Mouse (Mus musculus) embryonic fibroblast, embryonic 13.5 days (primary cell): ENCODE results near the gene Zfc3h1. TPM values are rescaled to one million over a fixed set of nuclear protein-coding genes. Genes with fewer than 3 reads are reported as not detected.

Experiments
- H3K27ac ChIP-seq: 2 replicates; pipeline ENCODE4 v1.5.1; 2012; ENCODE audit warnings: low read length, control low read depth, inconsistent platforms; ENCODE audit not compliant: insufficient read depth
- H3K4me1 ChIP-seq: 2 replicates; pipeline ENCODE4 v1.6.1; 2011; ENCODE audit warnings: low read length; ENCODE audit not compliant: control insufficient read depth, insufficient read depth
- H3K4me3 ChIP-seq: 2 replicates; pipeline ENCODE4 v1.5.1; 2011; ENCODE audit warnings: mild to moderate bottlenecking, control low read depth, low read length; ENCODE audit not compliant: insufficient read depth
- CTCF ChIP-seq: IDR thresholded peaks from 2 replicates; pipeline ENCODE4 v1.5.1; 2011; ENCODE audit warnings: mild to moderate bottlenecking, control low read depth, low read length, moderate library complexity, borderline replicate concordance; ENCODE audit not compliant: insufficient read depth
- POLR2A ChIP-seq: IDR thresholded peaks from 2 replicates; pipeline ENCODE4 v1.6.1; 2011; ENCODE audit warnings: low read depth, mild to moderate bottlenecking, control low read depth, low read length, moderate library complexity
- polyA plus RNA-seq: library from polyadenylated mRNA; stranded (reverse); fragments of >200 nt; gene quantifications from 2 replicates; pipeline ENCODE4 v1.2.4, GENCODE M21; 2011; ENCODE audit warnings: low read depth; ENCODE audit not compliant: missing spikeins, insufficient read length

The Zfc3h1 gene
- polyA plus RNA-seq, 1 experiment, result 120 TPM

- H3K4me1 ChIP-seq, result no peaks in the 10 kb centered on the region
- no peak overlapping the region for H3K4me3 ChIP-seq
- H3K27ac ChIP-seq, result no peak overlapping the region
- TF ChIP-seq CTCF (no peak), POLR2A (no peak)
Observed at GRCm38 (mm10) chr10:115473213-115473961, 88.6 kb downstream of the Zfc3h1 start.

DNA sequence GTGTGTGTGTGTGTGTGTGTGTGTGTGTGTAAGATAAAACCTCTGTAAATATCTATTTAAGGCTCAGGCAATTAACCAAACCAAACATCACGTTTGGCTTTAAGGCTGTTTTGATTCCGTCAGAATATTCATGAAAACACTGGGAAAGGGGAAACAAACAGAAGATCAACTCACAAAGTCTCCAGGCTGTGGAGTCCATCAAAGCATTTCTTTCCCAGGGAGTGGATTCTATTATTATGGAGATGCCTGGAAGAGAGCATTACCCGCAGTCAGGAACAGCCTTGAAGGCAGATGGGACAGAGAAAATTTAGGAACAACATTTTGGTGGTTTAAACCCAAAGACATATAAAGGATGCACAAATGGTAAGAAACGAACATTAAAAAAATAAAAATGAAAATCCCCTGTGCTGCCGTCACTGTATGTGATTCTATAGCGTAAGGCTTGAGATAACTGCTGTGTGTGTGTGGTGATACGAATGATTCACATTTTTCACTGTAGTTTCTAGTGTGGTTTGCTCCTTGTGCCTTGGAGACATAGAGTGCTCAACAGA lies 90.3 kb downstream of the Zfc3h1 start:
- Histone ChIP-seq H3K4me1 (no peaks in the 10 kb centered on the region), H3K27ac (no peak overlapping the region), H3K4me3 (no peak overlapping the region)
- TF ChIP-seq CTCF (no peak), POLR2A (no peak)

GRCm38 (mm10) chr10:115476506-115476905 lies 91.7 kb downstream of the Zfc3h1 start:
- Histone ChIP-seq H3K27ac (no peak overlapping the region), H3K4me3 (no peak overlapping the region), H3K4me1 (no peaks in the 10 kb centered on the region)
- TF ChIP-seq POLR2A (no peak), CTCF (no peak)

DNA sequence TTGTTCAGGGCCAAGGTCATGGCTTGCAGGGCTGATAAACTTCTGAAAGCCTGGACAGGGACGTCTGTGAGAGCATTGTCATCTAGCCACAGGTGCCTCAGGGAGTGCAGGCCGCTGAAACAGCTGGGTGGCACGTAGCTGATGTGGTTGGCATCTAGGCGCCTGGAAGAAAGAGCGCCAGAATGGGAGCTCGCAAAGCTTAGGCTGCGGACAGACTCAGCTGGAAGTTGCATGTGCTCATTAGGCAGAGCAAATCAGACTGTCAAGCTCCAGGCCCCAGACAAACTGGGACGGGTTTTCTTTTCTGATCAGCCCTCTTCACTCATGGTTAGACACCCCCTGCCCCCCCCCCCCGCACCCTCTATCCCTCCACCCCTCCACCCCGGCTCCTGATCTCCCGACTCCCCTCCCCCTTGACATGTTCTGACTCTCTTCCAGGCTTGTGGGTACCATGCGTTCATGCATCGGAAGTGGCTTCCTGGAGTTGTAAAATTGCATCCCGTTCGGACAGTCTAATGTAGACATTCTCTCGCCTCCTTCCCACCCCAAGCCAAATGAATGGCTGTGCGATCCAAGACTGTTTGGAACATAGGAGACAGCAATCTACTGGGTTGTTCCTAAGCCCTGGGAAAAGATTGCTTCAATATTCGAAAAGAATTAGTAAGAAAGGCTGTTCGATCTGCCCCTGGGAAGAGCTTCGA lies 93.8 kb downstream of the Zfc3h1 start:
- no peak overlapping the region for H3K27ac ChIP-seq
- TF ChIP-seq CTCF (no peak), POLR2A (no peak)
- no peak overlapping the region for H3K4me3 ChIP-seq
- no peaks in the 10 kb centered on the region for H3K4me1 ChIP-seq

Other genes starting within 250 kb of the Zfc3h1 start
- not detected in 2 replicates for gene Tph2, start 199.9 kb upstream of the Zfc3h1 start, polyA plus RNA-seq
- 91.5 and 93.5 TPM in 2 replicates for gene Tbc1d15, start 133.5 kb upstream of the Zfc3h1 start, polyA plus RNA-seq
- 63.3 and 64.7 TPM in 2 replicates for gene Rab21, start 69.4 kb upstream of the Zfc3h1 start, polyA plus RNA-seq
- 40.7 and 51.5 TPM in 2 replicates for gene Tmem19, start 22.5 kb upstream of the Zfc3h1 start, polyA plus RNA-seq
- gene Thap2, start 516 bp upstream of the Zfc3h1 start, polyA plus RNA-seq, result 14.0 and 14.4 TPM in 2 replicates
- not detected in 2 replicates for gene A930009A15Rik, start 185.0 kb downstream of the Zfc3h1 start, polyA plus RNA-seq
- 8.7 and 33.3 TPM in 2 replicates for gene Lgr5, start 202.8 kb downstream of the Zfc3h1 start, polyA plus RNA-seq